ENCODE assay signal across 8 mouse cellular contexts in genomic region chr10:78351887-78352665, GRCm38 (mm10). TPM values are rescaled to one million over a fixed set of nuclear protein-coding genes. Genes with fewer than 3 reads are reported as not detected.
DNase-seq lines count a peak whose midpoint lies in the region; ATAC-seq lines count a peak whose summit lies in the region.

TSS of gene Agpat3 (minus strand) at chr10:78352489.

- intact Hi-C loops in heart, postnatal 10 days (cut with DNase I), result loop anchor here (2.0 to 5.0 kb wide), 2 partner anchors 27 to 40 kb away; no protein-coding TSS in a partner anchor

- H3K9ac ChIP-seq in forebrain, embryonic 13.5 days, result peak within 1 kb of the TSS; percentile 99
- peak within 1 kb of the TSS; percentile 67 for H3K9ac ChIP-seq in liver, embryonic 15.5 days
- peak within 1 kb of the TSS; percentile 97 for H3K9ac ChIP-seq in neural tube, embryonic 12.5 days
- peak within 1 kb of the TSS; percentile 97 for H3K9ac ChIP-seq in stomach, embryonic 16.5 days (ENCODE audit: low read length)

- H3K4me2 ChIP-seq in forebrain, embryonic 13.5 days, result peak within 1 kb of the TSS; percentile 88
- H3K4me2 ChIP-seq in liver, embryonic 15.5 days, result peak within 1 kb of the TSS; percentile 82
- peak within 1 kb of the TSS; percentile 91 for H3K4me2 ChIP-seq in neural tube, embryonic 12.5 days (replicated peaks)
- H3K4me2 ChIP-seq in stomach, embryonic 16.5 days (ENCODE audit: low read depth, low read length), result peak within 1 kb of the TSS; percentile 83

- peaks cover 7% of the 10 kb centered on the region for H3K4me1 ChIP-seq in brown adipose tissue, adult 24 weeks (ENCODE audit: control insufficient read depth, insufficient read depth, insufficient read length, low read length)
- peaks cover 31% of the 10 kb centered on the region for H3K4me1 ChIP-seq in forebrain, embryonic 13.5 days
- H3K4me1 ChIP-seq in liver, embryonic 15.5 days (replicated peaks), result peaks cover 12% of the 10 kb centered on the region
- peaks cover 26% of the 10 kb centered on the region for H3K4me1 ChIP-seq in neural tube, embryonic 12.5 days
- peaks cover 7% of the 10 kb centered on the region for H3K4me1 ChIP-seq in stomach, embryonic 16.5 days (ENCODE audit: control insufficient read depth, insufficient read depth, low read length)

- H3K36me3 ChIP-seq in forebrain, embryonic 13.5 days (ENCODE audit: poor library complexity, severe bottlenecking), result 0 out of 2 replicates have a peak, but pooled peaks cover 5% of the 10 kb centered on the region
- H3K36me3 ChIP-seq in liver, embryonic 15.5 days (replicated peaks), result no peaks in the 10 kb centered on the region
- H3K36me3 ChIP-seq in neural tube, embryonic 12.5 days, result no peaks in the 10 kb centered on the region
- H3K36me3 ChIP-seq in stomach, embryonic 16.5 days (ENCODE audit: control insufficient read depth, insufficient read depth, low read length), result no peaks in the 10 kb centered on the region

- peak within 1 kb of the TSS; percentile 85 for H3K4me3 ChIP-seq in brown adipose tissue, adult 24 weeks (ENCODE audit: insufficient read depth, low read depth, low read length)
- peak within 1 kb of the TSS; percentile 96 for H3K4me3 ChIP-seq in forebrain, embryonic 13.5 days
- H3K4me3 ChIP-seq in liver, embryonic 15.5 days (replicated peaks), result peak within 1 kb of the TSS; percentile 71
- peak within 1 kb of the TSS; percentile 95 for H3K4me3 ChIP-seq in neural tube, embryonic 12.5 days
- H3K4me3 ChIP-seq in stomach, embryonic 16.5 days (replicated peaks; ENCODE audit: low read length), result peak within 1 kb of the TSS; percentile 78

- peak; percentile 84 for ATAC-seq in forebrain, embryonic 13.5 days
- peak; percentile 65 for ATAC-seq in liver, embryonic 15.5 days (ENCODE audit: insufficient read depth)
- peak; percentile 81 for ATAC-seq in neural tube, embryonic 12.5 days (ENCODE audit: low FRiP score, low read depth)
- ATAC-seq in stomach, embryonic 16.5 days (ENCODE audit: insufficient read depth, low FRiP score), result peak; percentile 85

- no peaks in the 10 kb centered on the region for H3K27me3 ChIP-seq in forebrain, embryonic 13.5 days
- H3K27me3 ChIP-seq in liver, embryonic 15.5 days, result peaks cover 85% of the 10 kb centered on the region
- H3K27me3 ChIP-seq in neural tube, embryonic 12.5 days (replicated peaks), result no peaks in the 10 kb centered on the region
- H3K27me3 ChIP-seq in stomach, embryonic 16.5 days (ENCODE audit: control insufficient read depth, insufficient read depth, low read length), result no peaks in the 10 kb centered on the region

- no peaks in the 10 kb centered on the region for H3K9me3 ChIP-seq in forebrain, embryonic 13.5 days (replicated peaks)
- no peaks in the 10 kb centered on the region for H3K9me3 ChIP-seq in liver, embryonic 15.5 days (replicated peaks)
- H3K9me3 ChIP-seq in neural tube, embryonic 12.5 days, result no peaks in the 10 kb centered on the region
- no peaks in the 10 kb centered on the region for H3K9me3 ChIP-seq in stomach, embryonic 16.5 days (replicated peaks; ENCODE audit: control insufficient read depth, low read length)

- peak; percentile 66 to 71 for DNase-seq in B cell, adult 2 months
- DNase-seq in heart, postnatal 10 days, result peak; percentile 74 to 76
- DNase-seq in kidney, postnatal 4 days, result peak; percentile 77 to 84

- under 1% methylated on average over 53 of the region's 113 CpGs for WGBS in forebrain, embryonic 13.5 days
- WGBS in liver, embryonic 15.5 days (ENCODE audit: insufficient replicate concordance), result under 1% methylated on average over 99 of the region's 113 CpGs
- under 1% methylated on average over 112 of the region's 113 CpGs for WGBS in neural tube, embryonic 12.5 days
- under 1% methylated on average over 99 of the region's 113 CpGs for WGBS in stomach, embryonic 16.5 days

- H3K27ac ChIP-seq in brown adipose tissue, adult 24 weeks (replicated peaks; ENCODE audit: low read depth, low read length), result peak within 1 kb of the TSS; percentile 51
- peak within 1 kb of the TSS; percentile 54 for H3K27ac ChIP-seq in forebrain, embryonic 13.5 days
- peak within 1 kb of the TSS; percentile 66 for H3K27ac ChIP-seq in liver, embryonic 15.5 days (replicated peaks)
- H3K27ac ChIP-seq in neural tube, embryonic 12.5 days, result peak within 1 kb of the TSS; percentile 62; the same call in 1 of the 2 replicates
- H3K27ac ChIP-seq in stomach, embryonic 16.5 days (ENCODE audit: low read length), result peak within 1 kb of the TSS; percentile 66

RNA-seq across cellular contexts. Expression of gene Agpat3, which starts in this region (rescaled TPM):
- polyA plus RNA-seq in brown adipose tissue, adult 24 weeks (2012; ENCODE audit: insufficient read depth, insufficient read length, missing spikeins), result 311 and 438 TPM in 2 replicates
- polyA plus RNA-seq in forebrain, embryonic 13.5 days (2015; fragmentation: Nextera tagmentation; extraction: Ambion mirVana), result 45.9 and 50.0 TPM in 2 replicates
- 100 to 1,000 TPM; 290 to 296 TPM for total RNA-seq in heart, postnatal 10 days (2021)
- 33.1 and 46.0 TPM in 2 replicates for polyA plus RNA-seq in liver, embryonic 15.5 days (2015; fragmentation: Nextera tagmentation; extraction: Ambion mirVana)
- 62.4 and 65.1 TPM in 2 replicates for polyA plus RNA-seq in neural tube, embryonic 12.5 days (2016; fragmentation: Nextera tagmentation; extraction: Ambion mirVana)
- polyA plus RNA-seq in stomach, embryonic 16.5 days (2015; fragmentation: Nextera tagmentation; extraction: Ambion mirVana), result 24.9 and 26.7 TPM in 2 replicates

Comparison
In these comparisons a context has a peak if more than half of its experiments do, and no peak if none do; other contexts are left out.
1. Peak in every context shown above with its lines: DNase-seq, ATAC-seq, H3K4me3 ChIP-seq and H3K27ac ChIP-seq.